Mouse (Mus musculus) heart, embryonic 13.5 days (tissue): ENCODE measurements around the gene Zfp280d. TPM values are rescaled to one million over a fixed set of nuclear protein-coding genes. Genes with fewer than 3 reads are reported as not detected.
"Not testable (repeated sequence)": the region's sequence is repeated elsewhere in the genome, so short reads cannot be mapped to it uniquely, and the experiment has no call there.

Experiments used
- ATAC-seq: fragments of 200-750 bp; cut with Nextera tagmentation; 2 replicates; pipeline ENCODE4 v1.8.0; 2017; ENCODE audit warnings: moderate TSS enrichment; ENCODE audit not compliant: insufficient number of reproducible peaks, low FRiP score, low TSS enrichment; ENCODE audit errors: extremely low read depth
- H3K27ac ChIP-seq: fragments of 300-500 bp; sonication (generic); replicated peaks from 2 replicates; pipeline ENCODE4 v1.5.1; 2015; ENCODE audit warnings: moderate library complexity, mild to moderate bottlenecking, inconsistent platforms
- H3K27me3 ChIP-seq: fragments of 300-500 bp; sonication (generic); replicated peaks from 2 replicates; pipeline ENCODE4 v1.6.1; 2015; ENCODE audit warnings: mild to moderate bottlenecking, inconsistent platforms
- H3K36me3 ChIP-seq: fragments of 300-500 bp; sonication (generic); 2 replicates; pipeline ENCODE4 v1.6.1; 2015; ENCODE audit warnings: mild to moderate bottlenecking, inconsistent platforms
- H3K4me1 ChIP-seq: fragments of 300-500 bp; sonication (generic); 2 replicates; pipeline ENCODE4 v1.6.1; 2015; ENCODE audit warnings: inconsistent platforms
- H3K4me2 ChIP-seq: fragments of 300-500 bp; sonication (generic); 2 replicates; pipeline ENCODE4 v1.6.1; 2015; ENCODE audit warnings: inconsistent platforms, mild to moderate bottlenecking, moderate library complexity
- H3K4me3 ChIP-seq: fragments of 300-500 bp; sonication (generic); 2 replicates; pipeline ENCODE4 v1.5.1; 2015; ENCODE audit warnings: moderate library complexity, mild to moderate bottlenecking, inconsistent platforms
- H3K9ac ChIP-seq: fragments of 300-500 bp; sonication (generic); 2 replicates; pipeline ENCODE4 v1.6.1; 2015; ENCODE audit warnings: inconsistent platforms, mild to moderate bottlenecking, moderate library complexity
- H3K9me3 ChIP-seq: fragments of 300-500 bp; sonication (generic); 2 replicates; pipeline ENCODE4 v1.6.1; 2016; ENCODE audit warnings: inconsistent platforms
- WGBS: fragments of 180-500 bp; shearing (Covaris S2); methylation state at CpG from one replicate; pipeline ENCODE4 v1.1.7; 2015; ENCODE audit warnings: mixed read lengths; 5-methylcytosine and 5-hydroxymethylcytosine counted together
- polyA plus RNA-seq: library from polyadenylated mRNA; unstranded; fragments of >200 nt; fragmentation: Nextera tagmentation; extraction: Ambion mirVana; gene quantifications from 2 replicates; pipeline ENCODE4 v1.2.1, GENCODE M21; 2015

The Zfp280d gene
- polyA plus RNA-seq, 1 experiment from 2014 or later: 21.5 TPM

GRCm38 (mm10) chr9:72374074-72374473 lies 99.4 kb downstream of the Zfp280d start:
- Histone ChIP-seq H3K27me3 (no peaks in the 10 kb centered on the region), H3K4me2 (no peak overlapping the region), H3K9ac (no peak overlapping the region), H3K4me1 (no peaks in the 10 kb centered on the region), H3K4me3 (no peak overlapping the region), H3K27ac (no peak overlapping the region), H3K9me3 (no peaks in the 10 kb centered on the region), H3K36me3 (no peaks in the 10 kb centered on the region)
- WGBS: 92% methylated on average over 3 of the region's 3 CpGs
- no peak for ATAC-seq

DNA sequence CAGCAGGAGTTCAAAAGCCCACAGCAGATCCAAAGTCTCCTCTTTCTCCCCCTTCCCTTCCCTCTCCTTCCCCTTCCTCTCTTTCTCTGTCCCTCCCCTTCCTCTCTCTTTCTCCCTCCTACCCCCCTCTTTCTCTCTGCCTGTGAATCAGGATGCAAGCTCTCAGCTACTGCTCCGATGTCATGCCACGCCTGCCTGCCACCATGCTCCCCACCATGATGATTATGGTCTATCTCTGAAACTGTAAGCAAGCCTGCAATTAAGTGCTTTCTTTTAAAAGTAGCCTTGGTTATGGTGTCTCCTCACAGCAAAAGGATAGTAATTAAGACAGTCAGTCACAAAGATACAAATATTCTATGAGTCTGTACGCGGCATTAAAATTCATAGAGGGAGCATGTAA lies 100.3 kb downstream of the Zfp280d start:
- Histone ChIP-seq H3K9ac (no peak overlapping the region), H3K27me3 (no peaks in the 10 kb centered on the region), H3K4me3 (no peak overlapping the region), H3K9me3 (no peaks in the 10 kb centered on the region), H3K4me1 (no peaks in the 10 kb centered on the region), H3K4me2 (no peak overlapping the region), H3K36me3 (no peaks in the 10 kb centered on the region), H3K27ac (no peak overlapping the region)
- 69% methylated on average over 4 of the region's 4 CpGs for WGBS
- ATAC-seq: no peak

GRCm38 (mm10) chr9:72375639-72376038 lies 101.0 kb downstream of the Zfp280d start:
- 70% methylated on average over 3 of the region's 3 CpGs for WGBS
- no peak for ATAC-seq
- no peaks in the 10 kb centered on the region for H3K27me3 ChIP-seq
- no peak overlapping the region for H3K4me3 ChIP-seq
- no peaks in the 10 kb centered on the region for H3K36me3 ChIP-seq
- no peaks in the 10 kb centered on the region for H3K9me3 ChIP-seq
- no peaks in the 10 kb centered on the region for H3K4me1 ChIP-seq
- no peak overlapping the region for H3K9ac ChIP-seq
- no peak overlapping the region for H3K27ac ChIP-seq
- no peak overlapping the region for H3K4me2 ChIP-seq

DNA sequence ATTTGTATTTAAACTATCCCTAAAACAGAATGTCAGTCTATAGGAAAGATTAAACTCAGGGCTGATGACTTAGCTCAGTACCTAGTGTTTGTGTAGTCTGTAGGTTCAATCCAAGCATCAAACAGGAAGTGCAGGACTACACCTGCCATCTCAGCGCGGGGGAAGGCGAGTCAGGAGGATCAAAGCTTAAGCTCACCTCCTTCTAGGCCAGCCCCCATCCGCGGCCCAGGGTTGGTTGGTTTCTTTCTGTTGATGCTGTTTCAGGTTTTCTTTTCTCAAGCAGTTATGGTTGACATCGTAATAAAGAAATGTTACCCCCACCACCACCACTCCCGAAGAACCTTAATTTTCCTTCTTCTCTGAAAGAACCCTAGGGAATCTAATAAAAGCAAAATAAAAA lies 111.1 kb downstream of the Zfp280d start:
- ATAC-seq: no peak
- Histone ChIP-seq H3K4me3 (no peak overlapping the region), H3K27ac (no peak overlapping the region), H3K36me3 (no peaks in the 10 kb centered on the region), H3K4me1 (no peaks in the 10 kb centered on the region), H3K4me2 (no peak overlapping the region), H3K9ac (no peak overlapping the region), H3K27me3 (no peaks in the 10 kb centered on the region), H3K9me3 (no peaks in the 10 kb centered on the region)
- WGBS: 71% methylated on average over 7 of the region's 7 CpGs

- Histone ChIP-seq H3K9me3 (no peaks in the 10 kb centered on the region), H3K4me1 (peaks cover 4% of the 10 kb centered on the region; the same call in 1 of the 2 replicates), H3K27me3 (no peaks in the 10 kb centered on the region), H3K27ac (no peak overlapping the region), H3K9ac (no peak overlapping the region), H3K36me3 (no peaks in the 10 kb centered on the region), H3K4me3 (no peak overlapping the region), H3K4me2 (no peak overlapping the region)
- no peak for ATAC-seq
- 74% methylated on average over 4 of the region's 4 CpGs for WGBS
Measured at GRCm38 (mm10) chr9:72388934-72389333, 114.3 kb downstream of the Zfp280d start.

DNA sequence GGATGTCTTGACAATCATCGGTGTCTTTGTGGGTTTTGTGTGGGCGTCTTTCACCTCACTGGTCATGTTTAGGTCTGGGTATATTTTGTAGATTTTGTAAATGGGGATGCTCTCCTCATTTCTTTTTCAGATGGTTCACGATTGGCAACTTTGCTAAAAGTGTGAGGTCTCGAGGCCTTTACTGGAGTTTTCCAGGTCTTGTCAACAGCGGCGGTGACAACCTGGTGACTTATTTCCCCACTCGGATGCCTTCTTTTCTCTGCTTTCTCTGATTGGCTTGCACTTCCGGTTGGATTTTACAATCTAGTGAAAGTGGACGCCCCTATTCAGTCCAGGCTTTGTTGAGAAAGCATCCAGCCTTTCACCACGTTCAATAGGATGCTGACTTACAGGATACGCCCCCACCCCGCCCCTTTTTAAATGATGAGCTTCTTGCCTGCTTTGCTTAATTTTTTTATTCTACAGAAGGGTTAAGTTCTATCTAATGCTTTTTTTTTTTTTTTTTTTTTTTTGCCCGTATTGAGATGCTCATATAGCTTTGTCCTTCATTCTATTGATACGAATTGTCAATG lies 114.9 kb downstream of the Zfp280d start:
- no peak overlapping the region for H3K27ac ChIP-seq

DNA sequence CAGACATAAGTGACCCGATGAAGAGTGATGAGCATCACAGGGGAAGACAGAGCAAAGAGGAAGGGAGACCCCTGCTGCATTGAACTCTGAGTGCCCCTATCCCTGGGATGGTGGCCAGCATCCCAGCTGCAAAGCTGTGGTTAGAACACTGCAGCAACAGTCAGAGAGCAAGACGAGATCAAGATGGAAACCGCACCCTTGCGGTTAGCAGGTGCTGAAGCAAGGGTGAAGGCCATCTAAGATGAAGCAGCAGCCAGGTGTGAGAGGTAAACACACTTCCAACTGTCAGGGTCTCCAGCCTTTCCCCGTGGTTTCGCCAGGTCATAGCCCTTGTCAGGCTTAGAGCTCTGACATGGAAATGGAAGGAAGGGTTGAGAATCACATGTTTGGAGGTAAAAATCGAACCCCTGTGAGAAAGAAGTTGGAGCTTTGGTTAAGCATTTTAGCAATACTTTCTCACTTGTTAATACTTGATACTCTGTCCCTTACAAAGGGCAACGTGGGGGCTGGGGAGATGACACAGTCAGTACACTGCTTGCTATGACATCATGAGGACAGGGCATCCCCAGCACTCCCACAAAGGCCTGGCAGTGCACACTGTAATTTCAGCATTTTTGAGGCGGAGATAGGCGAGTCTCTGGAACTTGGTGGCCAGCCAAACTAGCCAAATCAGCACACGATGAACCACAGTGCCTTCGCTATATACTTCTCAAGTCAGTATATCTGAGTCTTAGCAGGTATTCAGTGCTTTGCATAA lies 115.8 kb downstream of the Zfp280d start:
- Histone ChIP-seq H3K36me3 (no peaks in the 10 kb centered on the region), H3K27ac (no peak overlapping the region), H3K4me1 (peaks cover 7% of the 10 kb centered on the region; the same call in 1 of the 2 replicates), H3K4me2 (no peak overlapping the region), H3K27me3 (no peaks in the 10 kb centered on the region), H3K4me3 (no peak overlapping the region), H3K9ac (no peak overlapping the region), H3K9me3 (no peaks in the 10 kb centered on the region)
- no peak for ATAC-seq
- WGBS: 77% methylated on average over 12 of the region's 12 CpGs

More for the DNA sequence above, 114.9 kb downstream of the Zfp280d start:
- ATAC-seq: no peak
- Histone ChIP-seq H3K9ac (no peak overlapping the region), H3K4me1 (peaks cover 7% of the 10 kb centered on the region; the same call in 1 of the 2 replicates), H3K4me3 (no peak overlapping the region), H3K36me3 (no peaks in the 10 kb centered on the region), H3K4me2 (no peak overlapping the region), H3K9me3 (no peaks in the 10 kb centered on the region), H3K27me3 (no peaks in the 10 kb centered on the region)
- 72% methylated on average over 14 of the region's 14 CpGs for WGBS

DNA sequence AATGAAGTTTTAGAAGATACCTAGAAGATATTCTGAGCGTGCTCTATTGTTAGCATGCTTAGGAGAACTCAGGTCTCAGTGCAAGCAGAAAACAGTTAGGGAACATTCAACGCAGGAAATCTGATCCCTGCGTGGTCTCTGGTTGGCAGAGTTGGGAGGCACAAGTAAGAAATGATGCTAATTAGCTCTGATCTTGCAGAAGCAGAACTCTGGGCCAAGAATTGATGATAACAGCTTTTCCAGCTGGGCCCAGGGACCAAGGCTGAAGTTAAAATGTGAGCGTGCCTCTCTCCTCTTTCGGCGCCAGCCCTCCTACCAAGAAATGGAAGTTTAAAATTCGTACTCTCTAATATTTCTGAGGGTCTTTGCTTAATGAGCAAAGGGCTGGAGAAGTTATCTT lies 118.0 kb downstream of the Zfp280d start:
- H3K4me1 ChIP-seq: peaks cover 13% of the 10 kb centered on the region
- no peak overlapping the region for H3K4me3 ChIP-seq
- H3K9ac ChIP-seq: no peak overlapping the region
- no peak overlapping the region for H3K4me2 ChIP-seq
- H3K36me3 ChIP-seq: no peaks in the 10 kb centered on the region
- ATAC-seq: no peak
- no peaks in the 10 kb centered on the region for H3K27me3 ChIP-seq
- H3K27ac ChIP-seq: no peak overlapping the region
- WGBS: 66% methylated on average over 7 of the region's 7 CpGs
- H3K9me3 ChIP-seq: no peaks in the 10 kb centered on the region

- H3K27me3 ChIP-seq: no peaks in the 10 kb centered on the region
- 73% methylated on average over 15 of the region's 15 CpGs for WGBS
- peaks cover 15% of the 10 kb centered on the region for H3K4me1 ChIP-seq
- no peaks in the 10 kb centered on the region for H3K9me3 ChIP-seq
- H3K9ac ChIP-seq: no peak overlapping the region
- H3K27ac ChIP-seq: no peak overlapping the region
- H3K4me3 ChIP-seq: no peak overlapping the region
- no peak for ATAC-seq
- no peak overlapping the region for H3K4me2 ChIP-seq
- H3K36me3 ChIP-seq: no peaks in the 10 kb centered on the region
Measured at GRCm38 (mm10) chr9:72393238-72393637, 118.6 kb downstream of the Zfp280d start.

- Histone ChIP-seq H3K4me2 (peak overlapping the region; percentile 35; the same call in 1 of the 2 replicates), H3K9ac (no peak overlapping the region), H3K4me1 (peaks cover 15% of the 10 kb centered on the region), H3K9me3 (no peaks in the 10 kb centered on the region), H3K36me3 (no peaks in the 10 kb centered on the region), H3K27ac (no peak overlapping the region), H3K27me3 (no peaks in the 10 kb centered on the region), H3K4me3 (no peak overlapping the region)
- ATAC-seq: no peak
- WGBS: 50% methylated on average over 8 of the region's 8 CpGs
Measured at GRCm38 (mm10) chr9:72393869-72394341, 119.2 kb downstream of the Zfp280d start.

DNA sequence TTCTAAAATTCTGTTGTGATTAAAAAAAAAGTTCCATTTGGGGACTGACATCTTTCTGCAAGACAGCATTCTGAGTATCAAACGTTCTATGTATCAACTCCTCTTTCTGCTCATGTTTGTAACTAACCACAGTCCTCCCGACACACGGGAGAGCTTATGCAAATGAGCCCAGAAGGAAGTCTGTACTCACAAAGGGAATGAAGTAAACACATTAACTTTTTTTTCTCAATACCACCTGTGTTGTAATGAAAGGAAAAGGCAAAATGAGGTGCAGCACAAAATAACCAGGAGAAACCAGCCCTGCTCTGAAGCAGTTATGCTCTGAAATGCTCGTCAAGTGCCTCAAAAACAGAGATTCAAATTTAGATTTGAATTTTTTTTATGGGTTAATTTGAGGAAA lies 125.5 kb downstream of the Zfp280d start:
- ATAC-seq: no peak
- no peaks in the 10 kb centered on the region for H3K27me3 ChIP-seq
- H3K9me3 ChIP-seq: no peaks in the 10 kb centered on the region
- no peak overlapping the region for H3K4me2 ChIP-seq
- no peak overlapping the region for H3K27ac ChIP-seq
- no peak overlapping the region for H3K9ac ChIP-seq
- no peaks in the 10 kb centered on the region for H3K36me3 ChIP-seq
- no peak overlapping the region for H3K4me3 ChIP-seq
- peaks cover 7% of the 10 kb centered on the region for H3K4me1 ChIP-seq
- 49% methylated on average over 4 of the region's 4 CpGs for WGBS

DNA sequence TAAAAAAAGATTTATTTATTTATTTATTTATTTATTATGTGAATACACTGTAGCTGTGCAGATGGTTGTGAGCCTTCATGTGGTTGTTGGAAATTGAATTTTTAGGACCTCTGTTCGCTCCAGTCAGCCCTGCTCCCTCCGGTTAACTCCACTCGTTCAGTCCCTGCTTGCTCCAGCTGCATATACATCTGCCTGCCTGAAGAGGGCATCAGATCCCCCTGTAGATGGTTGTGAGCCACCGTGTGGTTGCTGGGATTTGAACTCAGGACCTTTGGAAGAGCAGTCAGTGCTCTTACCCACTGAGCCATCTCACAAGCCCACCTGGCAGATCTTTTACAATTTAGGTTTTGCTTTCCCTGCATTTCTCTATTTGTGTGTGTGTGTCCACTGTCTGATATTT lies 127.1 kb downstream of the Zfp280d start:
- not testable (repeated sequence) for H3K4me3 ChIP-seq, H3K4me2 ChIP-seq, ATAC-seq, H3K36me3 ChIP-seq, H3K4me1 ChIP-seq, H3K9ac ChIP-seq, H3K27ac ChIP-seq, H3K9me3 ChIP-seq, H3K27me3 ChIP-seq
- WGBS: 75% methylated on average over 4 of the region's 4 CpGs
